Mouse (Mus musculus): ENCODE results near the gene Olfr71. TPM values are rescaled to one million over a fixed set of nuclear protein-coding genes. Genes with fewer than 3 reads are reported as not detected.

Olfr71 gene
- polyA plus RNA-seq, 1 experiment from 2014 or later: not detected

- no peak for DNase-seq (ENCODE audit: low spot score)
- no peaks in the 10 kb centered on the region for H3K27me3 ChIP-seq (ENCODE audit: insufficient read depth, low read length)
- H3K27ac ChIP-seq: no peak overlapping the region
- peak; percentile 49; the same call in 1 of the 2 replicates for TF ChIP-seq CTCF (IDR thresholded peaks at IDR 0.05; ENCODE audit: low read depth)
- H3K9ac ChIP-seq (ENCODE audit: low read depth, low read length): no peak overlapping the region
- H3K36me3 ChIP-seq (ENCODE audit: insufficient read depth, low read length): no peaks in the 10 kb centered on the region
- no peak for ATAC-seq (replicated peaks; ENCODE audit: low FRiP score, low read depth)
- WGBS: 74% methylated on average over 6 of the region's 6 CpGs
- H3K4me3 ChIP-seq (replicated peaks; ENCODE audit: low read depth, low read length): no peak overlapping the region
- no peaks in the 10 kb centered on the region for H3K4me1 ChIP-seq (replicated peaks; ENCODE audit: insufficient read depth, low read length)
- no peaks in the 10 kb centered on the region for H3K9me3 ChIP-seq (replicated peaks; ENCODE audit: low read length)
- no peak overlapping the region for H3K4me2 ChIP-seq (ENCODE audit: low read length)
These were observed 6.6 kb downstream of the Olfr71 start for GRCm38 (mm10) chr4:43703439-43703838.

- Histone ChIP-seq H3K4me3 (replicated peaks; ENCODE audit: low read depth, low read length) (no peak within 1 kb of the TSS), H3K9ac (ENCODE audit: low read depth, low read length) (no peak within 1 kb of the TSS), H3K9me3 (replicated peaks; ENCODE audit: low read length) (no peaks in the 10 kb centered on the region), H3K36me3 (ENCODE audit: insufficient read depth, low read length) (no peaks in the 10 kb centered on the region), H3K27ac (no peak within 1 kb of the TSS), H3K4me1 (replicated peaks; ENCODE audit: insufficient read depth, low read length) (no peaks in the 10 kb centered on the region), H3K4me2 (ENCODE audit: low read length) (no peak within 1 kb of the TSS), H3K27me3 (ENCODE audit: insufficient read depth, low read length) (no peaks in the 10 kb centered on the region)
- 91% methylated on average over 6 of the region's 6 CpGs for whole genome bisulfite sequencing
- TF ChIP-seq CTCF (IDR thresholded peaks at IDR 0.05; ENCODE audit: low read depth): no peak
- ATAC-seq (replicated peaks; ENCODE audit: low FRiP score, low read depth): no peak
- no peak for DNase-seq (ENCODE audit: low spot score)
These were observed 9.3 kb downstream of the Olfr71 start, which contains the start of gene Olfr70 for GRCm38 (mm10) chr4:43700707-43701106. Gene Olfr70, minus strand, starts transcription at chr4:43700807.

GRCm38 (mm10) chr4:43696561-43696960, 13.5 kb downstream of the Olfr71 start:
- H3K9me3 ChIP-seq (replicated peaks; ENCODE audit: low read length): no peaks in the 10 kb centered on the region
- no peaks in the 10 kb centered on the region for H3K36me3 ChIP-seq (ENCODE audit: insufficient read depth, low read length)
- no peak for ATAC-seq (replicated peaks; ENCODE audit: low FRiP score, low read depth)
- no peak overlapping the region for H3K4me3 ChIP-seq (replicated peaks; ENCODE audit: low read depth, low read length)
- no peak overlapping the region for H3K9ac ChIP-seq (ENCODE audit: low read depth, low read length)
- no peaks in the 10 kb centered on the region for H3K27me3 ChIP-seq (ENCODE audit: insufficient read depth, low read length)
- no peak for TF ChIP-seq CTCF (IDR thresholded peaks at IDR 0.05; ENCODE audit: low read depth)
- no peak overlapping the region for H3K27ac ChIP-seq
- no peak overlapping the region for H3K4me2 ChIP-seq (ENCODE audit: low read length)
- no peak for DNase-seq (ENCODE audit: low spot score)
- H3K4me1 ChIP-seq (replicated peaks; ENCODE audit: insufficient read depth, low read length): no peaks in the 10 kb centered on the region
- 87% methylated on average over 13 of the region's 13 CpGs for WGBS

- Histone ChIP-seq H3K27ac (no peak overlapping the region), H3K4me3 (replicated peaks; ENCODE audit: low read depth, low read length) (no peak overlapping the region), H3K27me3 (ENCODE audit: insufficient read depth, low read length) (no peaks in the 10 kb centered on the region), H3K4me1 (replicated peaks; ENCODE audit: insufficient read depth, low read length) (no peaks in the 10 kb centered on the region), H3K9ac (ENCODE audit: low read depth, low read length) (no peak overlapping the region), H3K36me3 (ENCODE audit: insufficient read depth, low read length) (no peaks in the 10 kb centered on the region), H3K4me2 (ENCODE audit: low read length) (no peak overlapping the region), H3K9me3 (replicated peaks; ENCODE audit: low read length) (no peaks in the 10 kb centered on the region)
- 20% methylated on average over 9 of the region's 9 CpGs for WGBS
- TF ChIP-seq CTCF (IDR thresholded peaks at IDR 0.05; ENCODE audit: low read depth): no peak
- DNase-seq (ENCODE audit: low spot score) (peak; percentile 13), ATAC-seq (replicated peaks; ENCODE audit: low FRiP score, low read depth) (peak; percentile 52; the same call in 1 of the 2 replicates)
These were observed 14.8 kb downstream of the Olfr71 start for GRCm38 (mm10) chr4:43695249-43695671.

- no peaks in the 10 kb centered on the region for H3K36me3 ChIP-seq (ENCODE audit: insufficient read depth, low read length)
- DNase-seq (ENCODE audit: low spot score) (no peak), ATAC-seq (replicated peaks; ENCODE audit: low FRiP score, low read depth) (no peak)
- no peak overlapping the region for H3K4me2 ChIP-seq (ENCODE audit: low read length)
- no peak overlapping the region for H3K27ac ChIP-seq
- WGBS: 87% methylated on average over 1 of the region's 1 CpGs
- no peak for TF ChIP-seq CTCF (IDR thresholded peaks at IDR 0.05; ENCODE audit: low read depth)
- no peaks in the 10 kb centered on the region for H3K4me1 ChIP-seq (replicated peaks; ENCODE audit: insufficient read depth, low read length)
- H3K9me3 ChIP-seq (replicated peaks; ENCODE audit: low read length): no peaks in the 10 kb centered on the region
- H3K4me3 ChIP-seq (replicated peaks; ENCODE audit: low read depth, low read length): no peak overlapping the region
- no peak overlapping the region for H3K9ac ChIP-seq (ENCODE audit: low read depth, low read length)
- H3K27me3 ChIP-seq (ENCODE audit: insufficient read depth, low read length): no peaks in the 10 kb centered on the region
These were observed 15.4 kb downstream of the Olfr71 start for GRCm38 (mm10) chr4:43694439-43695248.

GRCm38 (mm10) chr4:43693806-43694241, 16.2 kb downstream of the Olfr71 start:
- Histone ChIP-seq H3K4me2 (ENCODE audit: low read length) (no peak overlapping the region), H3K27me3 (ENCODE audit: insufficient read depth, low read length) (no peaks in the 10 kb centered on the region), H3K9ac (ENCODE audit: low read depth, low read length) (no peak overlapping the region), H3K9me3 (replicated peaks; ENCODE audit: low read length) (no peaks in the 10 kb centered on the region), H3K4me3 (replicated peaks; ENCODE audit: low read depth, low read length) (no peak overlapping the region), H3K36me3 (ENCODE audit: insufficient read depth, low read length) (no peaks in the 10 kb centered on the region), H3K4me1 (replicated peaks; ENCODE audit: insufficient read depth, low read length) (no peaks in the 10 kb centered on the region), H3K27ac (no peak overlapping the region)
- 68% methylated on average over 5 of the region's 5 CpGs for WGBS
- no peak; the same call in 1 of the 2 replicates for ATAC-seq (replicated peaks; ENCODE audit: low FRiP score, low read depth)
- DNase-seq (ENCODE audit: low spot score): no peak
- TF ChIP-seq CTCF (IDR thresholded peaks at IDR 0.05; ENCODE audit: low read depth): no peak

Measured in kidney, postnatal 0 days (tissue).